Mouse (Mus musculus) retina, embryonic 14.5 days (tissue): ENCODE measurements at regions not wholly inside any gene's neighbourhood (a gene's known extent, or its start where the extent isn't known, plus 50 kb on each side); places are given as distances from the start of the nearest gene placed in this dataset.

Experiments
- DNase-seq: peaks from one replicate; pipeline ENCODE4 v3.0.0-alpha.2; 2015; ENCODE audit warnings: low spot score

DNA sequence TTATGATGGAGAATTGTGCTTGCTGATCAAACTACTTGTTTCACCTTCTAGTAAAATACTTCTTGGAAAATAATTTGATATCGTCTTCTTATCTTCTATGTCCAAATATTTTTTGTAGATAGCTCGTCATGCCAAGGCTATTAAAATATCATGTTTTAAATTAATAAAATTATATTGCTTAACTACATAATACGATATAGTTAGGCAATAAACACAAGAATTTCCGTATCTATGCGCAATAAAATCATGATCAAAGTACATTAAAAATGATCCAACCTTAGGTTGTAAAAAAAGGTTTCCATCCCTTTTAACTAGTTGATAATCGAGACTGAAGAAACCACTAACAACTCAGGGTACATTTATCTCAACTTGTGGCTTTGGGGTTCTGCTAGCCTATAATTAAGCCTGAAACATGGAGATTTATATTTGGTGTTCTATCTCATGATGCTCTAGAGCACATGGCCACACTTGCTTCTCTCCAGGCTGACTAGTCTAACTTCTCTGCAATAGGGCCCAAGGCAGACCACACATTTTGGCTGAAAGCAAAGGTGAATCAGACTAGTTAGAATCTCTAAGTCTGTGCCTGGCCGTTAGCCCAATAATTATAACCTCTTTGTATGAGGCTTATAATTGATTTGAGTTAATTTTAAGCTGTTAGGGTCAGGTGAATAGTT, 314.5 kb downstream of the Plod2 start:
- DNase-seq: no peak

GRCm38 (mm10) chr9:92865822-92866221, 323.8 kb downstream of the Plod2 start:
- no peak for DNase-seq

GRCm38 (mm10) chr9:92878589-92878988, 336.6 kb downstream of the Plod2 start:
- DNase-seq: peak; percentile 72

DNA sequence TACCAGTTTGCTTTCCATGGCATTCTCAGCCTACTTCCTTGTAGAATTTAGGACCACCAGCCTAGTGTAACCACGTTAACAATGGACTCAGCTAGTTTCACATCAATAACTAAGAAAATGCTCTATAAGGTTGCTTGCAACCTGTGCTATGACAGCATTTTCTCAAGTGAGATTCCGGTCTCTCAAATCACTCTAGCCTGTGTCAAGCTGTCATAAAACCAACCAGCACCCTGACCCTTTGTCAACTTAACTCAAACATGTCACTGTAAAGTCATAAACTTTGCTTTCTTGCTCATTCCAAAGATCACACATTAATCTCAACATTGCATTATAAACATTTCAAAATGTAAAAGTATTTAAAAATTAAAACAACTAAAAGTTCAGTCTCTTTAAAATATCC, 337.8 kb downstream of the Plod2 start:
- DNase-seq: no peak

DNA sequence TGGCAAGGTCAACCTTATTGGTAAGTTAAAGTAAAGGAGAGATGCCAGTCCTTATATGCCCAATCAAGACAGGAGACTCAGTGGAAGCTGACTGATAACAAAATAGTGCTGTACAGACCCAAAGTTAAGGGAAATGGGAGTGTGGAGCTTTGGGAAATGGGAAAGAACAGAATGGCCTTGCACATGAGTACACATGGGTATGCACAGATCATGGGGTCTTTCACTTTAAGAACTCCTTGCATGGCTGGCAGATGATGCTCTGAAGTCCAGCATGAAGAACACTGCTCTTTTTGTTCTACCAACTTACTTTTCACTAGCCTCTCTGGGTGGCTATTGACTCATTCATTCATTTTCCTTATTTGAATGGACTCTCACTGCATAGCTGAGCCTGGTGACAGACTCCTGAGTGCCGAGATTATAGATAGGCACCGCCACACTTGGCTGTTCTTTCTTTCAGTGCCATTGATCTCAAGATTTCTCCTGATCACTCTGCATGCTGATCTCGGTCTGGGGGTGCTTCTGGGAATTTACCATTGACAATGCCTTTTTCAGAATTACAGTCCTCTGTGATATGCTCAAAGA, 340.3 kb downstream of the Plod2 start:
- no peak for DNase-seq

- peak; percentile 8 for DNase-seq
Measured at GRCm38 (mm10) chr9:92890063-92890462, 348.0 kb downstream of the Plod2 start.

- DNase-seq: no peak
Measured at GRCm38 (mm10) chr9:92899733-92900132, 357.7 kb downstream of the Plod2 start.

GRCm38 (mm10) chr9:92907102-92907501, 365.1 kb downstream of the Plod2 start:
- no peak for DNase-seq

DNA sequence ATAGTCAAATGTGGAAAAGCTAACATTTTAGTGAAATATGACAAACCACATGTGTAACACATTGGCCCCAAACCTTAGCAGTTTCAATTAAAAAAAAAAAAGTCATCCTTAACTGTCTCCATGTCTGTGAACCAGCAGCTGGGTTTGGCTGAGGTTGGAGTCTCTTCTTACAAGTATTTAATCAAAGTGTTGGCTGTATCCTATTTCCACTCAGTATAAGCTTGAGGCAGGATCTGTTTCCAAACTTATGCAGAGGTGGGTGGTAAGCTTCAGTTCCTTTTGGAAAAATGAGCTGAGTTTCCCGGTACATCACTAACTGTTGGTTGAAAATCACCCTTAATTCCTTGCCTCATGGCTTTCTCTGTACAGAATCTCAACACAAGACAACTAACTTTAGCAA, 377.4 kb downstream of the Plod2 start:
- DNase-seq: no peak

- peak; percentile 85 for DNase-seq
Measured at GRCm38 (mm10) chr9:92930231-92930966, 388.4 kb downstream of the Plod2 start.

DNA sequence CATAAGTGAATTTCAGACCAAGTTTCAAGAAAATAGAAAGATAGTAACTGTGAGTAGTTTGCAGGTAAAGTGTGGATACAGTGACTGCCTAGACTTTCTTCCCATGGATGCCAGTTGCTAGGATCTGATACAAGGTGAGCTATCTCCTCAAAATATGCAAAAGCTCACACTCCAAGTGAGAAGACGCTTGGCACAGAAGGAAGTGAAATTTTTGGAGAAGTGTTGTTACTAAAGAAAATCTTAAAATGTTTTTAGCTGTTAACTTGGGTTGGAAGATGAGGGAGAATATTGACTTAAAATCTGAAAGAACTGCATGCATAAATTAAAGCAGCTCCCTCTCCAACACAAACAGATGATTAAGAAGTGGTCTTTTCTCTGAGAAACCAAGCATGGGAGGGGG, 395.8 kb downstream of the Plod2 start:
- no peak for DNase-seq

- peak; percentile 64 for DNase-seq
Measured at GRCm38 (mm10) chr9:92950092-92950491, 408.1 kb downstream of the Plod2 start.

- DNase-seq: no peak
Measured at GRCm38 (mm10) chr9:92963275-92963674, 421.3 kb downstream of the Plod2 start.

DNA sequence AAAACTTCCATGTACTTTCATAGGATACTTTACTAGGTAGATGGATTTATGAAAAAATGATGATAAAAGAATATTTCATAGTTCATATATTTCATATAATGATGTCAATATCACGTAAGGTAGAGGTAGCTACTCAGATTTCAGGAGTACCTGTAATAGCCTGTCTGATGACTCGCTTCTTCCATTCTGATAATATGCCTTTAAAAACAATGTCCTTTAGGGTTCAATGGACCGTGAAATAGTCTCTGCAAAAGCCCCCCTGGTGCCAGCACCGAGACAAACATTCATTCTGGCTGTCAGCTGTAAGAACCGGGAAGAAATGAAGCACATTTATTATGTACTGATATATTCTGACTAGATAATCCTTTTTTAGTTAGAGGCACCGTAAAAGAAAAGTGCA, 449.7 kb downstream of the Plod2 start:
- peak; percentile 43 for DNase-seq

DNA sequence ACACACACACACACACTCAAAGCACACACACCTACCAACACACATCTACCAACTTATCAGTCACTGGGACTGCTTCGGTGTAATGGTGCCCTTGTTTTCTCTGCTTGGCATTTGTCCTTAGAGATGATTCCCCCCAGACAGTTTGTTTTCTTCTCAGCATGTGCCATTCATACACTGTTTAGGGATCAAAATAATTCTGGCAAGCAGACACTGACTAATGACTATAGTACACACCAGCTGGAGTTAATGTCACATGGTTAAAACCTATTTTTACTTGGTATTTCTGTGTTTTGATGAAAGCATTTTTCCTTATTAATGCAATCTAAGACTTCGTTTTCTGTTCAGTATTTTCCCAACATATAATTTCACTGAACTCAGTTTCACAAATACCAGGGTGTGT, 454.1 kb downstream of the Plod2 start:
- DNase-seq: no peak

DNA sequence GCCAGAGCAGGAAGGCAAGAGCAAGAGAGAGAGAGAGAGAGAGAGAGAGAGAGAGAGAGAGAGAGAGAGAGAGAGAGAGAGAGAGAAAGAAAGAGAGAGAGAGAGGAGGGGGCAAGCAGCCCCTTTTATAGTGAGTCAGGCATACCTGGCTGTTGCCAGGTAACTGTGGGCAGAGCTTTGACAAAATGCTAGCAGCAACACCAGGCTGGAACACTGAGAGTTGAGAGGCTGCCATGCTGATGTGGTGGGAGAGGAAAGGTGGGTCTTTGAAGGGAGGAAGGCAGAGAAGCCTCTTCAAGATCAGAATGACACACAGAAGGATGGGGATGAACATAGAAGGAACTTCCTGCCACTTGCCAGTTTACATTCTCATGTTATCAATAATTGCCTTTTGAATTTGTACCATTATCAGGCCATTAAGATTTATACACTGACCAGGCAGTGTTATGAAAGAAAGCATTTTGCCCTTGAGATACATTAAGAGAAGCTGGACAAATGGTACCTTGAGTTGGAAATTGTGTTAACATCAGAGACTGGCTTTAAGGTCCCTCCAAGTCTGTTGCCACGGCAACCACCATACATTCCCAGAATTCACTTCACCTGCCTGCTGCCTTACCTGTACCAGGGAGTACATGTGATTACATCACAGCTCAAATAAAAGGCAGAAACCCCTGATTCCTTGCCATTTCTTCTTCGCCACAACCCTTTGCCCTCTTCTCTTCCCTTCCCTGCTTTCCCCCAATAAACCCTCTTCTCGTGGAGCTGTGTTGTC, 463.3 kb downstream of the Plod2 start:
- no peak for DNase-seq

- DNase-seq: peak; percentile 30
Measured at GRCm38 (mm10) chr9:93008511-93009302, 466.7 kb downstream of the Plod2 start.

DNA sequence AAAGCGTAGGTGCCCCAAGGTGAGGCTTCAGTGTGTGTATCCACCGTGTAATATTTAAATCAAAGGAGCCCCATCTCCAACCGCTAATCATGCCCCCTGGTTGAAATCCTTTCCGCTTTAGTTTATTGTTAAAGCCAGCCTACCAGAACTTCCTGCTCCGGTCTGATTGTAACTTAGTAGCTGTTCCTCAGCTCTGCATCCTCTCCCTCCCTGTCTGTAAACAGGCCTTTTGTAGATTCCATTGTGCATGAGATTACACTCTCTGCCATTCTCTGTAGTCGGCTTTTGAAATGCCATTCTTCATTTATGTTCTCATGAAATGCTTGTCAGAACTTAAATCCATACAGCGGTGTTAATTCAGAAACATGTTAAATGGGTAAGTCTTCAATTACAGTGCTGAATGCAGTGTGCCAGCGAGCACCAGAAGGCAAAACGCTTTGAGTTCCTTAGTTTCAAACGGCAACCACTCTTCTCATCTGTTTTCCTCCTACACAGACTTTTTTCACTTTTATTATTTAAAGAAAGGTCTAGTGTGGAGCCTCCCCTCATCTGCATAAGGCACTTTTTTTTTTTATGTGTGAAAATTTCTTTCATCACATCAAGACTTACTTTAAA, 502.4 kb downstream of the Plod2 start:
- DNase-seq: no peak

GRCm38 (mm10) chr9:93072140-93072539, 530.1 kb downstream of the Plod2 start:
- DNase-seq: no peak

GRCm38 (mm10) chr9:93083114-93083513, 541.1 kb downstream of the Plod2 start:
- DNase-seq: peak; percentile 12

DNA sequence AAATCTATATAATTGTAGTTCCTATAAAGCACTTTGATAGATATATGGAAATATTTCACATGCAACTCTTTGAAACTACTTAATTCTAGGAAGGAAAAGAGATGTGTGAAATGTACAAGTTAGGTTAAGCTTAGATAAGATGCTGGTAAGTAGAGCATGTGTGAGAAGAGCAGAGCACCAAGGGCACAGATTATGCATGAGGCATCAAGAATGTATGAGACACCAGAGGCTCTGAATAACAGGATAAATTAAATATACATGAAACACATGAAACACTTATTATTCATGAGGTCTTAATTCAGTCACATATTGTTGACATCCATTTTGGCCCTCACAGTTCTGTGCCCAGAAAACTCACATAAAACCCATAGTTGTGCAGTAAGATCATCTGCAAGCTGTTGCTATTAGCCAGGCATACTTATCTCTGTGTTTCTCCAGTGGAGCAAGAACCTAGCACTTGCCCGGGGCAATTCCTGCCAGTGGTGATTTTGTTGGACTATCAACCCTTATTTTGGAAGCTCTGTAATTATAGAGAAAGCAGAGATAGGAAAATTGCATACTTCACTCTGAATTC, 556.1 kb downstream of the Plod2 start:
- DNase-seq: peak; percentile 16
